Mouse (Mus musculus) lung, postnatal 0 days (tissue): ENCODE results near the gene Aimp1. TPM values are rescaled to one million over a fixed set of nuclear protein-coding genes. Genes with fewer than 3 reads are reported as not detected.
A peak's percentile ranks its signal among the peaks of the same experiment; 100 is the strongest.

Experiments
- ATAC-seq: fragments of 200-750 bp; cut with Nextera tagmentation; 2 replicates; pipeline ENCODE4 v1.8.0; 2017; ENCODE audit warnings: moderate library complexity
- DNase-seq: peaks from one replicate; pipeline ENCODE4 v3.0.0-alpha.2; 2016; ENCODE audit warnings: low spot score
- H3K27ac ChIP-seq: fragments of 300-500 bp; sonication (generic); 2 replicates; pipeline ENCODE4 v1.5.1; 2014; ENCODE audit warnings: antibody characterized with exemption, mild to moderate bottlenecking, low read length, mixed read lengths
- H3K27me3 ChIP-seq: fragments of 300-500 bp; sonication (generic); replicated peaks from 2 replicates; pipeline ENCODE4 v1.6.1; 2014; ENCODE audit warnings: low read length, mixed read lengths; ENCODE audit not compliant: insufficient read depth
- H3K36me3 ChIP-seq: fragments of 300-500 bp; sonication (generic); 2 replicates; pipeline ENCODE4 v1.6.1; 2014; ENCODE audit warnings: low read length, mixed read lengths; ENCODE audit not compliant: insufficient read depth
- H3K4me1 ChIP-seq: fragments of 300-500 bp; sonication (generic); 2 replicates; pipeline ENCODE4 v1.6.1; 2014; ENCODE audit warnings: antibody characterized with exemption, low read depth, low read length, mixed read lengths; ENCODE audit not compliant: insufficient read depth
- H3K4me2 ChIP-seq: fragments of 300-500 bp; sonication (generic); replicated peaks from 2 replicates; pipeline ENCODE4 v1.6.1; 2014; ENCODE audit warnings: low read depth, mild to moderate bottlenecking, low read length, moderate library complexity, mixed read lengths
- H3K4me3 ChIP-seq: fragments of 300-500 bp; sonication (generic); 2 replicates; pipeline ENCODE4 v1.5.1; 2014; ENCODE audit warnings: low read depth, low read length
- H3K9ac ChIP-seq: fragments of 300-500 bp; sonication (generic); replicated peaks from 2 replicates; pipeline ENCODE4 v1.6.1; 2014; ENCODE audit warnings: low read depth, mild to moderate bottlenecking
- H3K9me3 ChIP-seq: fragments of 300-500 bp; sonication (generic); 2 replicates; pipeline ENCODE4 v1.6.1; 2016; ENCODE audit warnings: low read length, mixed read lengths
- CTCF ChIP-seq: IDR thresholded peaks from 2 replicates; pipeline ENCODE4 v1.5.1; 2016; ENCODE audit warnings: antibody characterized with exemption, mild to moderate bottlenecking
- EP300 ChIP-seq: IDR thresholded peaks from 2 replicates; pipeline ENCODE4 v1.6.1; 2016; ENCODE audit warnings: antibody characterized with exemption, mild to moderate bottlenecking, control low read depth
- WGBS: fragments of 180-500 bp; shearing (Covaris S2); extraction: QIAGEN DNeasy Blood & Tissue Kit; methylation state at CpG from one replicate; pipeline ENCODE4 v1.1.7; 2014; 5-methylcytosine and 5-hydroxymethylcytosine counted together
- polyA plus RNA-seq: library from polyadenylated mRNA; unstranded; fragments of >200 nt; fragmentation: Nextera tagmentation; extraction: Ambion mirVana; gene quantifications from 2 replicates; pipeline ENCODE4 v1.2.1, GENCODE M21; 2015

Gene Aimp1
- polyA plus RNA-seq, 1 experiment from 2014 or later, result 50.1 TPM

DNA sequence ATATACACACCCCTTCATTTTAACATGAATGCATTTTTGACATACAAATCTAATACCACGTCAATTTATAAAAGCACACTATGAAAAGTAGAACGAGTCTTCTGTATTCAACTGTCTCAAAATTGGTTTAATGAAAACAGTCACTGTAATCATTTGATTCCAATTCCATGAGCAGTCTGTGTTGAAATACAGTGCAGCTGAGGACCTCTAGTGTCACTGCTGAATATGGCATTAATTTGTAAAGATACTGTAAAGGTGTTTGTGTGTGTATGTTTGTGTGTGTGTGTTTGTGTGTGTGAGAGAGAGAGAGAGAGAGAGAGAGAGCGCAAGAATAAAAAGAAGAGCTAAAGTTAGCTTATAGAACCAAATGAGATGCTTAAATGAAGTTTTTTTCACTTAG lies 17.2 kb upstream of the Aimp1 start:
- Histone ChIP-seq H3K4me2 (no peak overlapping the region), H3K9ac (no peak overlapping the region), H3K27ac (no peak overlapping the region), H3K4me3 (no peak overlapping the region), H3K27me3 (no peaks in the 10 kb centered on the region), H3K4me1 (no peaks in the 10 kb centered on the region), H3K9me3 (no peaks in the 10 kb centered on the region), H3K36me3 (no peaks in the 10 kb centered on the region)
- DNase-seq, result peak; percentile 56
- TF ChIP-seq CTCF (peak; percentile 78), EP300 (no peak)
- 70% methylated on average over 3 of the region's 3 CpGs for WGBS
- no peak for ATAC-seq

- ATAC-seq, result peak; percentile 97
- DNase-seq, result peak; percentile 97
- H3K4me1 ChIP-seq, result peaks cover 10% of the 10 kb centered on the region; the same call in 1 of the 2 replicates
- H3K36me3 ChIP-seq, result no peaks in the 10 kb centered on the region
- H3K27me3 ChIP-seq, result no peaks in the 10 kb centered on the region
- peak within 1 kb of the TSS; percentile 95 for H3K27ac ChIP-seq
- H3K4me2 ChIP-seq, result peak within 1 kb of the TSS; percentile 68
- WGBS, result under 1% methylated on average over 41 of the region's 42 CpGs
- H3K9me3 ChIP-seq, result no peaks in the 10 kb centered on the region
- H3K4me3 ChIP-seq, result peak within 1 kb of the TSS; percentile 71
- TF ChIP-seq EP300 (peak; percentile 85), CTCF (no peak)
- peak within 1 kb of the TSS; percentile 98 for H3K9ac ChIP-seq
Observed at GRCm38 (mm10) chr3:132683447-132684230, 531 bp downstream of the Aimp1 start, which contains the start of gene Tbck. Gene Tbck, plus strand, starts transcription at chr3:132684144.

DNA sequence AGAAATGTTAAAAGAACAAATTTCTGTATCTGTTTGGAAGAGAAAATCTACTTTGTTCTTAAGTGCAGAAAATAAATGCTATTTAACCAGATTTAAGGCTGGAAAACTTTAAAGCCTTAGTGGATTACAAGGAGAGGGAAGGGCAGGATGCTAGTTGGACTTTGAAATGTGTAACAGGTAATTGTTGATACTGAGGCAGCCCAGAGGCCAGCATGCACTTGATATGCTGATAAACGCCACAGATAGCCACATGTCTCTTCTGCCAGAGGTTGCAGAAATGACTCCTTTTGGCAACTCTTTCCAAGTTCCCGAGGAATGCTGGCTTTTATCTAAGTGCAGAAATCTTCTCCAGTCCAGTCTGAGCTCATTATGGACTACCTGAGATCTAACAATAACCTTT lies 6.7 kb downstream of the Aimp1 start:
- no peaks in the 10 kb centered on the region for H3K9me3 ChIP-seq
- no peaks in the 10 kb centered on the region for H3K27me3 ChIP-seq
- H3K4me3 ChIP-seq, result no peak overlapping the region
- no peak for ATAC-seq
- 81% methylated on average over 2 of the region's 2 CpGs for WGBS
- H3K9ac ChIP-seq, result no peak overlapping the region
- no peaks in the 10 kb centered on the region for H3K36me3 ChIP-seq
- DNase-seq, result no peak
- H3K4me1 ChIP-seq, result peaks cover 1% of the 10 kb centered on the region; the same call in 1 of the 2 replicates
- H3K4me2 ChIP-seq, result no peak overlapping the region
- no peak for TF ChIP-seq CTCF
- no peak for TF ChIP-seq EP300
- H3K27ac ChIP-seq, result no peak overlapping the region

DNA sequence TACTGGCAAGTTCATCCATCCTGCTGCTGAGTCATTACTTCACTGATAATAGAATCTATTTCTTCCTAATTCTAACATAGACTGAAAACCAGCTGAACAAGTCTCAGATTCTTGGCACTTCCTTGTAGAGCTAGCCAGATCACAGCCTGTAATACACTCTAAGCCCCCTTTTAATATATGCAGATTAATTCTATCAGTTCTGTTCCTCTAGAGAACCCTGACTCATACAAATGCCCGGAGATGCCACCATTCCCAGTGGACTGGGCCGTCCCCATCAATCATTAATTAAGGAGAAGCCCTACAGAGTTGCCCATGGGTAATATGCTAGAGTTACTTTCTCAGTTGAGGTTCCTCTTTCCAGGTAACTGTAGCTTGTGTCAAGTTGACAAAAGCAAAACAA lies 28.2 kb downstream of the Aimp1 start:
- WGBS, result 80% methylated on average over 2 of the region's 2 CpGs
- no peak overlapping the region for H3K9ac ChIP-seq
- H3K27me3 ChIP-seq, result no peaks in the 10 kb centered on the region
- DNase-seq, result no peak
- no peak overlapping the region for H3K27ac ChIP-seq
- no peak overlapping the region for H3K4me2 ChIP-seq
- 0 out of 2 replicates have a peak, but pooled peaks cover 9% of the 10 kb centered on the region for H3K36me3 ChIP-seq
- TF ChIP-seq EP300, result no peak
- TF ChIP-seq CTCF, result no peak
- no peaks in the 10 kb centered on the region for H3K4me1 ChIP-seq
- H3K4me3 ChIP-seq, result no peak overlapping the region
- no peak for ATAC-seq
- no peaks in the 10 kb centered on the region for H3K9me3 ChIP-seq

GRCm38 (mm10) chr3:132653959-132654358 lies 30.2 kb downstream of the Aimp1 start:
- Histone ChIP-seq H3K27me3 (no peaks in the 10 kb centered on the region), H3K9me3 (no peaks in the 10 kb centered on the region), H3K9ac (no peak overlapping the region), H3K27ac (no peak overlapping the region), H3K36me3 (no peaks in the 10 kb centered on the region), H3K4me2 (no peak overlapping the region), H3K4me3 (no peak overlapping the region), H3K4me1 (no peaks in the 10 kb centered on the region)
- no peak for ATAC-seq
- 91% methylated on average over 7 of the region's 7 CpGs for WGBS
- no peak for DNase-seq
- TF ChIP-seq CTCF (no peak), EP300 (no peak)

DNA sequence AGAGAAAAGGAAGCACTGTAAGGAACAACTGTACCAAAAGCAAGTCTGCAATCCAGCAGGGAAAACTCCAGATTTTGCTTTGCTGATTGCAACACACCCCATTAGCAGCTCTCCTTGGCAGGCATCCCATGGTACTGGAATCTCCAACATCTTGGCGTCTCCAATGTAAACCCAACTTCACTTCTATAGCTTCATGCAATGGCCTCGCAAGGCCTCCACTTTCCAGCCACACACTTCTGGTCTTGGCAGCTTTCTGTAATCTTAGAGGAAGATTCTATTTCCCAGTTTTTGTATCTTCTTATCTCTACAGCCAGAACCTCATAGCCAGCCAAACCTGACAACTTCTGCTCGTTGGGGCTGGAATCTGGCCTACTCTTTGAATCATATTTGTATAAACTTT lies 32.4 kb downstream of the Aimp1 start:
- Histone ChIP-seq H3K9ac (no peak overlapping the region), H3K27me3 (no peaks in the 10 kb centered on the region), H3K27ac (no peak overlapping the region), H3K9me3 (no peaks in the 10 kb centered on the region), H3K4me3 (no peak overlapping the region), H3K36me3 (no peaks in the 10 kb centered on the region), H3K4me2 (no peak overlapping the region), H3K4me1 (no peaks in the 10 kb centered on the region)
- ATAC-seq (peak; percentile 79), DNase-seq (peak; percentile 87)
- TF ChIP-seq EP300 (no peak), CTCF (no peak)
- WGBS, result 20% methylated on average over 3 of the region's 3 CpGs
